Mouse (Mus musculus) neural tube, embryonic 10.5 days (tissue): ENCODE data around the gene Fbxo21.

ENCODE experiments used
- DNase-seq: peaks from one replicate; pipeline ENCODE4 v3.0.0-alpha.2; 2017; ENCODE audit warnings: low spot score; ENCODE audit errors: extremely low spot score

The Fbxo21 gene

DNA sequence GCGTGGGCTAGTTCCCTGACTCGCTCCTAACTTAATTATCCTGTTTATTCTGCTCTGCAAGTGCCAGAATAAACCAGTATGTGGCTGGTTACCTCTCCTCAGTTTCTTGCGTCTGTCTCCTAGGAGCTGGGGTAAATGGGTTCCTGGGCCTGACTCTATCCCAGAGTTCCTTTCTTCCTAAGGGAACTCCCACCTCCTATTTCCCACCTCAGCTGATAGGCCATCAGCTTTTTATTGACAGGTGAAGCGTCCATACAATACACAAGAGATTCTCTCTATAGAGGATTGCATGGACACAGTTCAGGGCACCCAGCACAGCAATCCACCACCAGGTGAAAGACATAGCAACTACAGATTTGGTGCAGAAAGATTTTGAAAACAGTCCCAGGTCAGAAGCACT is 67.2 kb downstream of the Fbxo21 start:
- no peak for DNase-seq

DNA sequence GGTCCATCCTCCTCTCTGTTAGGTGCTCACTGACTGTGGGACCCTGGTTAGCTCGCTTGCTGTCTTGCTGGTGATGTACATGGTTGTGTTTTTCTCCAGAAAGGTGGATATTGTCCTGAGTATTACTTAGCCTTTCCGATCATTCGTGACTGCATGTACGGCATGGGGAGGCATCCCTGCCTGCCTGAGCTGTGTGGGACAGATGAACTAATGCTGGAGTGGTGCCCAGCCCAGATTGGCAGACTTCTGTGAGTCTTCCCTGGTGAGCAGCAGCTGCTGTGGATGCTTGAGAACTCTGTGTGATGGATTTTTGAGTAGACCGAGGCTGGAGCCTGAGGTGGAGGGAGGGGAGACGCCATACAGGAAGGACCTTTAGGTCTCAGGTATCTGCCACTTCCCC is 68.4 kb downstream of the Fbxo21 start:
- DNase-seq = no peak

DNA sequence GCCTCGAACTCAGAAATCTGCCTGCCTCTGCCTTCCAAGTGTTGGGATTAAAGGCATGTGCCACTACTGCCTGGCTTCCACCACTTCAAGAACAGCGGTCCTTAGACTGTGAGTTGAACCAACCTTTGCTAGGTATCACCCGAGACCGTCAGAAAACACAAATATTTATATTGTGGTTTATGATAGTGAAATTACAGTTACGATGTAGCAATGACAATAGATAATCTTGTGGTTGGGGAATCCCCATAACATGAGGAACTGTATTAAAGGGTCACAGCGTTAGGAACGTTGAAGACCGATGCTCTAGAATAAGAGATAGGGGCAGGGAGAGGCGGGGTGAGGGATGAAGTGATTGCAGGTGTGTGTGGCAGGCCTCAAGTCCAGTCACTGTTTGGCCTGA is 68.9 kb downstream of the Fbxo21 start:
- no peak for DNase-seq

DNA sequence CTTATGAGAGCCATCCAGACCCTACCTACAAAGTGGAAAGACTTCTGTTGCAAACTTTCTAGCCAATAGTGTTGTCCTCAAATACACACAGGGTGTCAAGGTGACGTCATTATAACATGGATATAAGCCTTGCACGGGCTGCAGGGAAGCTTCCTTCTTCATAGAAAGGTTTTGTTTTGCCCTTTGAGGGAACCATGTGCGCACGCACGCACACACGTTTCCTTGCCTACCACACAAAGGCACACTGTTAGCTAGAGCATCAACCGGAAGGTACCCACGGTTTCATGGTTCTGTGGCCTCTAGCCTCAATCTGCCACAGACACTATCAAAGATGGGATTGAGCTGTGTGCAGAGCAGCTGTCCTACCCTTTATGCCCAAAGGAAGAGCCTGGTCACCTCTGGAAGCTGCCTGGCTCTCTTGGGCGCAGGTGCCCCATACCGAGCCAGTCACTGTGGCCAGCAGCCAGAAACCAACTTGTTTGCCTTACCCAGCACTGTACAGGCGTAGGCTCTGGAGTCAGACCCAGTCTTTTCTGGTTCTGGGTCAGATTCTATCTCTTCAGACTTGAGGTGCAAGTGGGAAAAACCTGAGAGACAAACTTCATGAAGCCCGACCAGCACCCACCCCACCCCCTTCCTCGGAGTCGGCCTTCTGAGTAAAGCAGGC is 70.7 kb downstream of the Fbxo21 start:
- DNase-seq = no peak

DNA sequence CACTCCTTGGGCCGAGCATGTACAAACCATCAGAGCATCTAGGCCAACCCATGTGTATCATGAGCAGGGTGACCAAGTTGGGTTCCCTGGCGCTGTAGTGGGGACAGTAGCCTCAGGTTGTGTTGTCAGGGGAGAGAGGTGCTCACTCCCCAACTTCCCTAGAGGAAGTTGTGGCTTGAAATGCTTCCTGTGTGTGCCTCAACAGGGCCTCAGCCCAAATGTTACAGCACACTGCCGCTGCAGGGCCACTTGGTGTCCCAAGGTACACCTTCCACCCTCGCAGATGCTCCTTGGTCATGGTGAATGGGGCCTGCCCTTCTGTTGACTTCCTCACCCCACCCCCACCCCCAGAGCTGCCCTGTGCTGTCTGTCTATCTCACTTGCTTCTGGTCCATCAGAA is 71.9 kb downstream of the Fbxo21 start:
- DNase-seq = no peak

DNA sequence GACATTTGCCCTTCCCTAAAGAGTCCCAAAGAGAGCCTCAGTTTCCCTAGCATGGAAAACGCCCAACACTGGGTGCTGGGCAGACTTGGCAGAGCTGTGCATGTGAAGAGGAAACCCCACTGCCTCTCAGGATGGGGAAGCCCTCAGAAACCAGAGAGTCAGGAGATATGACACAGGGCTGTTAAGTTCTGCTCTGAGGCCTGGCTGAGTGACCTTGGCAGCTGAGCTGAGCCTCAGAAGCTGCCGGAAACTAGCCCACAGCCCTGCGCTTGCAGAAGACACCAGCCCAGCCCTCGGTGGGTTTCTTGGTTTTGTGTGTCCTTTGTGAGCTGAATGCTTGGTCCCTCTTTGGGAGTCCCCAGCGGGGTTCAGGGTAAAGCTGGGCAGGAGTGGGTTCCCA is 72.4 kb downstream of the Fbxo21 start:
- no peak for DNase-seq

DNA sequence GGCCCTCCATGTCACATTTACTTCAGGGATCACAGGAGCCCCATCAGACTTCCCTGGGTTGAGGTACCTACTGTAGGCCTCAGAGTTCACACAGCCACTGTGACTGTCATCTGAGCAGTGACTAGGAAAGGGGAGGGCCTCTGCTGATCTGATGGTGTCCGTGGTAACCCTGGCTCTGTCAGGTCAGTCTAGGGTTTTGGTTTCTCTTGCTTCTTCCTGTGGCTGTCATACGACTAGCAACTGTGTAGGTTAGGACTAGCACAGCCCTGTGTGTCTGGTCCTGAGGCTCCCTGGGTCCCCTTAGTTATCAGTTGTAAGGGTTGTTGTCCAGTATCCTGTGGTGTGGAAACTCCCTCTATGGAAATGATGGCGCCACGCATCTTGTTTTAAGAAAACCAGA is 74.2 kb downstream of the Fbxo21 start:
- DNase-seq = no peak

DNA sequence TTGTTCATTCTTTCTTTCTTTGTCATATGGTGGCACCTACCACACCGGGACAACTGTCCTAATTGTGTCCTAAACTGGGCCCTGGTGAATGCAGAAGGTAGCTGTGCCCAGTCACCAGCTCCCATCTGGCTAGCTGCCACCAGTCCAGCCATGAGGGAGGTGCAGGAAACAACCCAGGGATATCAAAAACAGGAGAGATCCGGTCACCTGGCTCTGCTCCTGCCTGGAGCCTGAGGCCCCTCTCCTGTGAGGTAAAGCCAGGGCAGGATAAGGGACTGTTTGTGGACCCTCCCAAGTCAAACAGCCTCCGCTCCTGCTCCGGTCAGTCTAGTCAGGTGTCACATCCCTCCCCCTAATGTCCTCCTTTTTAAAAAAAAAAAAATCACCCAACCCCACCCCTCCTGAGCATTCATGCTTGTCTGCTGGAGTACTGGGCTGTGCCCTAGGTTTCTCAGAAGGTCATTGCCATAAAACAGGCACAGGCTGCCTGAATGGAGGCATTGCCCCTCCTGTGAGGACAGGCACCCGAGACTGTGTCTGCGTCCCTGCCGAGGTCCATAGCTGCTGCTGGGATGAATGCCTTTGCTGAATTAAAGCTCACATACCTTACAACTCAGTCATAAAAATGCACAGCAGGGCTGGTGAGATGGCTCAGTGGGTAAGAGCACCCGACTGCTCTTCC is 75.6 kb downstream of the Fbxo21 start:
- DNase-seq = no peak

DNA sequence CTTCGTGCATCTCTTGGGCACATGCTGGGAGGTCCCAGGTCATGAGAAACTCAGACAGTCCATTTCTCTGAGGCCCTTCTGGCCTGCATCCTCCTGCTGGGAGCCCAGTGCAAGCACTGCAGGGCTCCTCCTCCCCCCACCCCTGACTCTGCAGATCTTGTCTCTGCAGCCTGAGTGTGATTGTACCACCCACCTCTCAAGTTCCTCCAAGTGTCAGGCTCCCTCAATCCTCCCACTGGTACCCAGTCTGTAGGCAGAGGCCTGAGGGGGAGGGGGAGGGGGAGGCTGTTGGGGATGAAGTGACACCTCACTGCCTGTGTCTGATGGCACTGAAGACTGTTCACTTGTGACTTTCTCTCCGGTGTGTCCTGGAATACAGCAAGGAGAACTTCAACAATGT is 76.7 kb downstream of the Fbxo21 start:
- DNase-seq = no peak

DNA sequence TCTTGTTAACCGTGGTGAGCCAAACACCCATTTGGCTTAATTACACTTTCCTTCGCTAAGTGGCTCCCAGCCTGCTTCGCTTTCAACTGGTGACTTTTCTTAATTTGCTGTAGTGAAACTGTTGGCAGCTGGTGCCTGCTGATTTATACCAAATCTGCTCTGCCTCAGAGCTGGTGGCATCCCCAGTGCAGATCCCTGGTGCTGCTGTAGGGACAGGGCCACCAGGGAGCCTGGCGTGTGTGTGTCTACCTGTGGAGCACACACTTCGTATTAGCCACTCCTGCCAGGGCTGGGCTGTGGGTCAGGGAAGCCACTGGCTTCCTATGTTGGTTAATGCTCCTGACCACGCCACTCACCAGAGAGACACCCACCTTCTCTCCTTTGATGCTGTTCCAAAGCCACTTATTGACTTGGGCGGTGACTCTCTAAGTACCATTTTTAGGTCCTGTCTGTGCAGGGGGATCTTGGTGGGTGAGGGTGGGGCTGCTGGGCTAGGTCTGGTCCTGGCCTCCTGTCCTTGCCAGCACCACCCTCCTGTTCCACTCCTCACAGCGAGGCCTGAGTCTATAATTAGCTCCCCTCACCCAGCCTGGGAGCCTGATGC is 81.1 kb downstream of the Fbxo21 start:
- no peak for DNase-seq

DNA sequence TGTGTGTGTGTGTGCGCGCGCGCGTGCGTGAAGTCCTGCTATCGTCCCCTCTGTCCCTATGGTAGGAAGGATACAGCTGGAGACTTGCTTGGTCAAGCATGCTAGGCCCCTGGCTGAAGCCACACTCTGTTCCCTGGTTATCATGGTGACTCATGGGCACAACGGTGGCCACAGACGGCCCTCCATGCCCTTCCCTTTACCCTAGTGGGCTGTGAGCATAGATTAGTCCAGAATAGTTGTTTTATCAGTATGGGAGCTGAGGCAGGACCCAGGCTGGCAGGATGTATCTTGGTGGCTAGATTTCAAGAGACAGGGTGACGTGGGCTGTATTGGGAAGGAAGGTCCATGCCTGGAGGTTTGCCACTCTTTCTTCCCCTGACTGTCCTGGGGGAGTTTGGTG is 82.3 kb downstream of the Fbxo21 start:
- no peak for DNase-seq

DNA sequence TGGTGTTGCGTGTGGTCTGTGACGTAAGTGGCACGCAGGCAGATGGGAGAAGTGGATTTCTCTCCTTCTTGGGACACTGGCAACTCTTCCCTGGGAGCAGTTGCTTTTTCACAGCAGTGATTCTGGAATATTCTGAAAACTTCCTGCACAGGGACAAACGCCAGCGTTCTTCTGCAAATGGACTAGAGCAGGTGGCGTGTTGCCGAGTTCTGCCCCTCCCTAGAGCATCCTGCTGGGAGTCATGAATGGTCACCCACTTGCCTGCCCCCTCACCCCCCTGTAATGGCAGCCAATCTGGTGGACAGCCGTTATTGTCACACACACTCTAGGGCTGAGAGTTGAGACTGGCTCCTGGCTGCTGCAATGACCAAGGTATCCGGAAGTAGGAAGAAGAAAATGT is 83.1 kb downstream of the Fbxo21 start:
- DNase-seq = no peak
